Mouse (Mus musculus): ENCODE measurements around the gene Cbarp. TPM values are rescaled to one million over a fixed set of nuclear protein-coding genes. Genes with fewer than 3 reads are reported as not detected.
A peak's percentile ranks its signal among the peaks of the same experiment; 100 is the strongest.

The Cbarp gene
- total and polyA plus RNA-seq, 3 experiments, result 3.0 to 4.9 (median 3.9) TPM

DNA sequence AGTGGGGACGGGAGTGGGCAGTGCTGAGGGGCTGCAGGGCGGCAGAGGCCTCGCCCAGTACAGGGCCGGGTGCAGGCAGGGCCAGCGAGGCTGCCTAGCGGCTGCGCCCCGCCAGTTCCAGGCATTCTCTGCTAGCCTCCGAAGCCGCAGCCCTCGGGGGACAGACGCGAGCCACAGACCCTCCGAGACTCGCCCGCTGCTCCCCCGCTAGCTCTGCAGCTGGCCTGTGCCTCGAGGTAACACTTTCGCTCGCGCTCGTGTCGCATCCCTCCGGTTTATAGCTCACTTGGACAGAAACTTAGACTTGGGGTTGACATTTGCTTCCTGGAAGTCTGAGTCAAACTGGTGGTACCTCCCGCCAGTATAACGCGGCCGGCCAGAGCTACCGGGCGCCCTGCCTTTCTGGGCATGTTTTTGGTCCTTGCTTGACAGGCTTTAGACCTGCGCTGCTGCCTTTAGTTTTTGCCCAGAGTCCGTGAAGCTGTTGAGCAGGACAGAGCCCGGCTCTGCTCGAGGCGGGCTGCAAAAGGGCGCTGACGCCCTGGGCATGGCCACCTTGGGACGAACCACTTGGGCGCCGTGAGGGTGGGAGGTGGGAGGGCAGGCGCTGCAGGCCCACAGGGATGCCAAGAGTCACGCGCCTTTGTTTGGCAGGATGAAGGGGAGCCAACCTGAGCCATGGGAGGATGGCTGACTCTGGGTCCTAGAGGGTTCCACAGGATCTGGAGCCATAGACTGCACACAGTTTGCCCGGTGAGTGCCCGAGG is 31.3 kb upstream of the Cbarp start:
- intact Hi-C loops (cut with DNase I), result loop anchor here (10.0 kb wide), 1 partner anchor 153 kb away; the partner anchor contains the start of genes 2310011J03Rik, Pcsk4 and Reep6
- peak overlapping the region; percentile 97 for H3K27ac ChIP-seq
- TF ChIP-seq EP300 (IDR thresholded peaks at IDR 0.05; ENCODE audit: insufficient read depth, low read depth, low read length) (no peak), CTCF (IDR thresholded peaks at IDR 0.05) (no peak)
- peaks cover 2% of the 10 kb centered on the region for H3K36me3 ChIP-seq (ENCODE audit: control insufficient read depth, insufficient read depth, low read length)
- H3K9ac ChIP-seq (ENCODE audit: low read depth, low read length), result no peak overlapping the region
- H3K4me1 ChIP-seq (ENCODE audit: control insufficient read depth, insufficient read depth, low read length), result peaks cover 6% of the 10 kb centered on the region
- DNase-seq, result peak; percentile 46 to 55
- WGBS, result 76% methylated on average over 45 of the region's 45 CpGs
- H3K27me3 ChIP-seq (ENCODE audit: control insufficient read depth, insufficient read depth, low read length), result no peaks in the 10 kb centered on the region
- H3K79me2 ChIP-seq (replicated peaks; ENCODE audit: control insufficient read depth, insufficient read depth, low read length), result peaks cover 5% of the 10 kb centered on the region
- H3K4me3 ChIP-seq, result peak overlapping the region; percentile 63

DNA sequence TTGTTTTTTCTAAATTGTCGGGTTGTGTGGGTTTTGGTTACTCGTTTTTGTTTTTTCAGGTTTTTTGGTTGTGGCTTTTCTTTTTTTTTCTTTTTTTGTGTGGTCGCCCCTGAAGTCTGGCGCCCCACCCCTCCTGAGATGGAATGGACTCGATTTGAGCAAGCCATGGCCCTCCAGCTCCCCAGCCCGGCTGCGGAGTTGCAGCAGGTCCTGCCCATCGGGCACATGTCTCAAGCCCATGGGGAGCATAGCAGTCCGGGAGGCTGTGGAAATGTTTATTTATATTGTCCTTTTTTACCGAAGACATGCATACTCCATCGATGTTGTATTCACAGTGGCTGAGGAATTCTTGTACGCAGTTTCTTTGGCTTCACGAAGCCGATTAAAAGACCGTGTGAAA is 30.6 kb upstream of the Cbarp start:
- DNase-seq, result no peak
- Histone ChIP-seq H3K9ac (ENCODE audit: low read depth, low read length) (no peak overlapping the region), H3K79me2 (replicated peaks; ENCODE audit: control insufficient read depth, insufficient read depth, low read length) (peaks cover 5% of the 10 kb centered on the region), H3K4me1 (ENCODE audit: control insufficient read depth, insufficient read depth, low read length) (peaks cover 6% of the 10 kb centered on the region), H3K27ac (no peak overlapping the region), H3K27me3 (ENCODE audit: control insufficient read depth, insufficient read depth, low read length) (no peaks in the 10 kb centered on the region), H3K36me3 (ENCODE audit: control insufficient read depth, insufficient read depth, low read length) (peaks cover 2% of the 10 kb centered on the region), H3K4me3 (no peak overlapping the region)
- intact Hi-C loops (cut with DNase I), result loop anchor here (10.0 kb wide), 1 partner anchor 154 kb away; the partner anchor contains the start of genes 2310011J03Rik, Pcsk4 and Reep6
- WGBS, result 81% methylated on average over 15 of the region's 15 CpGs
- TF ChIP-seq POLR2A (IDR thresholded peaks at IDR 0.05; ENCODE audit: insufficient read depth, low read depth, low read length), result no peak
- TF ChIP-seq EP300 (IDR thresholded peaks at IDR 0.05; ENCODE audit: insufficient read depth, low read depth, low read length), result no peak
- no peak for TF ChIP-seq CTCF (IDR thresholded peaks at IDR 0.05)

DNA sequence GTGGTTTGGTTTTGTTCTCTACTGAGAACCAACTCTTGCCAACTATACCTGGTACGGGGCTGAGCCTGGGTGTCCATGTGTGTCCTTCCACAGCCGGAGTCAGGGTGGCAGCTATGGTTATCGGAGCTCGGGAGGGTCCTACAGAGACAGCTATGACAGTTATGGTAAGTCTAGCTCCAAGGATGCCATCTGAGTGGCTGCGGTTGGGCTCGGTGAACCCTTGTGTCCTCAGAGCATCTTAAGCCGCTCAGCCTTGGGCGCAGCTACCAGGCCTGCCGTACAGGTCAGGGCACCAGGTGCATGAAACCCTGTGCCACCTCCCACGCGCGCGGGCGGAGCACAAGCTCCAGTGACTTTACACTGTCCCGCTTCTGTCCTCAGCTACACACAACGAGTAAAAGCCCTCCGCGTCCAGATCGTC is 30.0 kb upstream of the Cbarp start:
- Histone ChIP-seq H3K9ac (ENCODE audit: low read depth, low read length) (no peak overlapping the region), H3K36me3 (ENCODE audit: control insufficient read depth, insufficient read depth, low read length) (peaks cover 2% of the 10 kb centered on the region), H3K27me3 (ENCODE audit: control insufficient read depth, insufficient read depth, low read length) (no peaks in the 10 kb centered on the region), H3K4me1 (ENCODE audit: control insufficient read depth, insufficient read depth, low read length) (peaks cover 6% of the 10 kb centered on the region), H3K79me2 (replicated peaks; ENCODE audit: control insufficient read depth, insufficient read depth, low read length) (peaks cover 5% of the 10 kb centered on the region), H3K4me3 (no peak overlapping the region), H3K27ac (no peak overlapping the region)
- no peak for TF ChIP-seq EP300 (IDR thresholded peaks at IDR 0.05; ENCODE audit: insufficient read depth, low read depth, low read length)
- no peak for DNase-seq
- 97% methylated on average over 19 of the region's 19 CpGs for WGBS
- intact Hi-C loops (cut with DNase I), result loop anchor here (10.0 kb wide), 1 partner anchor 154 kb away; the partner anchor contains the start of genes 2310011J03Rik, Pcsk4 and Reep6

DNA sequence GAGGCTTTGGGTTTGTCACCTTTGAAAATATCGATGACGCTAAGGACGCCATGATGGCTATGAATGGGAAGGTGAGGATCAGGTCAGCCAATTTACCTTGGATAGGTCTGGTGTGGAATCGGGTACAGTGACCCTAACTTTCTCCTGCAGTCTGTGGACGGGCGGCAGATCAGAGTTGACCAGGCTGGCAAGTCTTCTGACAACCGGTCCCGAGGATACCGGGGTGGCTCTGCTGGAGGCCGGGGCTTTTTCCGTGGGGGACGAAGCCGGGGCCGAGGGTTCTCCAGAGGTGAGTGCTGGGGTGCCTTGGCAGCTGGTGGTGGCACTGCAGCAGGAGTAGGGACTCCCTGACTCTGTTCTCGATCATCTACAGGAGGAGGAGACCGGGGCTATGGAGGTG is 29.4 kb upstream of the Cbarp start:
- Histone ChIP-seq H3K27me3 (ENCODE audit: control insufficient read depth, insufficient read depth, low read length) (no peaks in the 10 kb centered on the region), H3K36me3 (ENCODE audit: control insufficient read depth, insufficient read depth, low read length) (peaks cover 2% of the 10 kb centered on the region), H3K4me3 (no peak overlapping the region), H3K79me2 (replicated peaks; ENCODE audit: control insufficient read depth, insufficient read depth, low read length) (peaks cover 5% of the 10 kb centered on the region), H3K27ac (no peak overlapping the region), H3K4me1 (ENCODE audit: control insufficient read depth, insufficient read depth, low read length) (peaks cover 7% of the 10 kb centered on the region), H3K9ac (ENCODE audit: low read depth, low read length) (no peak overlapping the region)
- WGBS, result 91% methylated on average over 16 of the region's 16 CpGs
- TF ChIP-seq POLR2A (IDR thresholded peaks at IDR 0.05; ENCODE audit: insufficient read depth, low read depth, low read length) (no peak), CTCF (IDR thresholded peaks at IDR 0.05) (no peak), EP300 (IDR thresholded peaks at IDR 0.05; ENCODE audit: insufficient read depth, low read depth, low read length) (no peak)
- no peak for DNase-seq
- intact Hi-C loops (cut with DNase I), result loop anchor here (10.0 kb wide), 1 partner anchor 155 kb away; the partner anchor contains the start of genes 2310011J03Rik, Pcsk4 and Reep6

DNA sequence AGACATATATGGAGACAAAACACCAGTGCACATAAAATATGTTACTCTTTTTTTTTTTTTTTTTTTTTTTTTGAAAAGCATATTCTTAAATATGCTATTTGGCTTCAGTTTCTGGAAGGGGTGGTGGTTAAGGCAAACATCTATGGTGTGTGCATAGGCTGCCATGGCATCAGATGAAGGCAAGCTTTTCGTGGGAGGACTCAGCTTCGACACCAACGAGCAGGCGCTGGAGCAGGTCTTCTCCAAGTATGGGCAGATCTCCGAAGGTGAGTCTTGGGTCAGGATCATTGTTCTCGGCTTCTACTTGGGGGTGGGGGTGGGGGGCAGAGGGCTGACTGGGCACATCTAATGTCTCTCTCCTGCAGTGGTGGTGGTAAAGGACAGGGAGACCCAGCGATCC is 29.0 kb upstream of the Cbarp start:
- H3K27me3 ChIP-seq (ENCODE audit: control insufficient read depth, insufficient read depth, low read length), result no peaks in the 10 kb centered on the region
- H3K9ac ChIP-seq (ENCODE audit: low read depth, low read length), result no peak overlapping the region
- H3K79me2 ChIP-seq (replicated peaks; ENCODE audit: control insufficient read depth, insufficient read depth, low read length), result peaks cover 5% of the 10 kb centered on the region
- no peak for DNase-seq
- intact Hi-C loops (cut with DNase I), result loop anchor here (5.0 to 10.0 kb wide), 2 partner anchors 155 to 317 kb away; partner anchors contain the start of genes 2310011J03Rik, Pcsk4, Ptbp1 and Reep6
- no peak overlapping the region for H3K4me3 ChIP-seq
- 90% methylated on average over 7 of the region's 7 CpGs for WGBS
- peaks cover 2% of the 10 kb centered on the region for H3K36me3 ChIP-seq (ENCODE audit: control insufficient read depth, insufficient read depth, low read length)
- H3K27ac ChIP-seq, result no peak overlapping the region
- peaks cover 7% of the 10 kb centered on the region for H3K4me1 ChIP-seq (ENCODE audit: control insufficient read depth, insufficient read depth, low read length)
- TF ChIP-seq EP300 (IDR thresholded peaks at IDR 0.05; ENCODE audit: insufficient read depth, low read depth, low read length), result no peak
- no peak for TF ChIP-seq POLR2A (IDR thresholded peaks at IDR 0.05; ENCODE audit: insufficient read depth, low read depth, low read length)
- no peak for TF ChIP-seq CTCF (IDR thresholded peaks at IDR 0.05)

DNA sequence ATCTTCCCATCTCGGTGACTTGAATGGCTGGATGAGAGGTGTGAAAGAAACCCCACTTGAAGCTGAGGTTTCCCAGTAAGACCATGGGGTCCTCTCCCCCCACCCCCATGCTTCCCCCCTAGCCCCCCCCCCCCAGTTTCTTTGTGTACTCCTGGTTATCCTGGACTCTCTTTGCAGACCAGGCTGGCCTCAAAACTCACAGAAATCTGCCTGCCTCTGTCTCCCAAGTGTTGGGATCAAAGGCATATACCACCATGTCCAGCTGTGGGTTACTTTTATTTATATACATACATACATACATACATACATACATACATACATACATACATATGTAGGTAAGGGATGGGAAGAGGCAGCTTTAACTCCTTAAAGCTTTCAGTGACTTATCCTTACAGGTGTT is 28.4 kb upstream of the Cbarp start:
- H3K4me3 ChIP-seq, result peak overlapping the region; percentile 99
- H3K36me3 ChIP-seq (ENCODE audit: control insufficient read depth, insufficient read depth, low read length), result peaks cover 2% of the 10 kb centered on the region
- no peak overlapping the region for H3K9ac ChIP-seq (ENCODE audit: low read depth, low read length)
- WGBS, result 46% methylated on average over 1 of the region's 1 CpGs
- peak overlapping the region; percentile 96 for H3K27ac ChIP-seq
- TF ChIP-seq CTCF (IDR thresholded peaks at IDR 0.05) (no peak), POLR2A (IDR thresholded peaks at IDR 0.05; ENCODE audit: insufficient read depth, low read depth, low read length) (no peak), EP300 (IDR thresholded peaks at IDR 0.05; ENCODE audit: insufficient read depth, low read depth, low read length) (no peak)
- no peaks in the 10 kb centered on the region for H3K27me3 ChIP-seq (ENCODE audit: control insufficient read depth, insufficient read depth, low read length)
- intact Hi-C loops (cut with DNase I), result loop anchor here (5.0 kb wide), 1 partner anchor 317 kb away; the partner anchor contains the start of gene Ptbp1
- H3K4me1 ChIP-seq (ENCODE audit: control insufficient read depth, insufficient read depth, low read length), result peaks cover 8% of the 10 kb centered on the region
- no peak for DNase-seq
- peaks cover 5% of the 10 kb centered on the region for H3K79me2 ChIP-seq (replicated peaks; ENCODE audit: control insufficient read depth, insufficient read depth, low read length)

Data from heart, adult 2 months (tissue).